ENCODE assay signal across 45 mouse cellular contexts in genomic region chr8:12608810-12609209, GRCm38 (mm10). TPM values are rescaled to one million over a fixed set of nuclear protein-coding genes. Genes with fewer than 3 reads are reported as not detected.
"Had no signal": no experiment of that assay in that cellular context is flagged by ENCODE, and none has a peak within 500 bp of the region (broad histone marks: within the 10 kb centered on the region; RNA-seq: fewer than 3 reads in every experiment).

No protein-coding gene starts in this region.

- H3K27me3 ChIP-seq: limb, embryonic 15.5 days; lung, embryonic 15.5 days; midbrain, embryonic 15.5 days had no signal

- H3K27ac ChIP-seq: left cerebral cortex, adult 2 months; limb, embryonic 10.5 days; limb, embryonic 12.5 days; limb, embryonic 13.5 days; limb, embryonic 15.5 days; liver, embryonic 12.5 days; liver, embryonic 13.5 days; liver, embryonic 14.5 days; liver, embryonic 15.5 days; macrophage; midbrain, embryonic 10.5 days; midbrain, embryonic 12.5 days; midbrain, embryonic 13.5 days; midbrain, embryonic 15.5 days had no signal

- H3K9me3 ChIP-seq: limb, embryonic 10.5 days; limb, embryonic 12.5 days; limb, embryonic 13.5 days; limb, embryonic 15.5 days; liver, embryonic 12.5 days; liver, embryonic 13.5 days; liver, embryonic 15.5 days; lung, embryonic 15.5 days; megakaryocyte, embryonic 14.5 days; midbrain, embryonic 10.5 days; midbrain, embryonic 12.5 days; midbrain, embryonic 13.5 days; midbrain, embryonic 15.5 days had no signal

- H3K36me3 ChIP-seq: lung, embryonic 15.5 days; midbrain, embryonic 13.5 days; midbrain, embryonic 15.5 days had no signal

- DNase-seq: left cerebral cortex, postnatal 4 days; liver; liver, embryonic 13.5 days; liver, postnatal 0 days; lung, adult 2 months; lung, embryonic 14.5 days; lung, postnatal 14 days; lung, postnatal 36 days; lung, postnatal 4 days; midbrain, embryonic 14.5 days had no signal

- H3K9ac ChIP-seq: limb, embryonic 12.5 days; limb, embryonic 13.5 days; limb, embryonic 15.5 days; liver, embryonic 12.5 days; liver, embryonic 13.5 days; liver, embryonic 14.5 days; liver, embryonic 15.5 days; liver, postnatal 0 days; lung, embryonic 14.5 days; lung, embryonic 15.5 days; midbrain, embryonic 12.5 days; midbrain, embryonic 13.5 days; midbrain, embryonic 15.5 days had no signal

- H3K4me3 ChIP-seq: left cerebral cortex, adult 2 months; limb, embryonic 10.5 days; limb, embryonic 12.5 days; limb, embryonic 13.5 days; limb, embryonic 15.5 days; liver, embryonic 12.5 days; liver, embryonic 13.5 days; liver, embryonic 15.5 days; lung, embryonic 15.5 days; megakaryocyte, embryonic 14.5 days; midbrain, embryonic 10.5 days; midbrain, embryonic 12.5 days; midbrain, embryonic 13.5 days; midbrain, embryonic 15.5 days; myocyte had no signal

- ATAC-seq: liver, embryonic 12.5 days; midbrain, embryonic 15.5 days; midbrain, embryonic 16.5 days had no signal

- H3K4me2 ChIP-seq: limb, embryonic 12.5 days; limb, embryonic 13.5 days; limb, embryonic 15.5 days; liver, embryonic 11.5 days; liver, embryonic 12.5 days; liver, embryonic 13.5 days; liver, embryonic 15.5 days; lung, embryonic 14.5 days; lung, embryonic 15.5 days; midbrain, embryonic 11.5 days; midbrain, embryonic 12.5 days; midbrain, embryonic 13.5 days; midbrain, embryonic 15.5 days had no signal

- H3K4me1 ChIP-seq: limb, embryonic 10.5 days; limb, embryonic 12.5 days; limb, embryonic 13.5 days; liver, embryonic 12.5 days; lung, embryonic 15.5 days; midbrain, embryonic 15.5 days had no signal

RNA-seq across cellular contexts. Expression of gene Spaca7, which starts 36.0 kb away (rescaled TPM):
- total RNA-seq: left cerebral cortex, adult 2 months; left cerebral cortex, adult 8-10 months; left cerebral cortex, postnatal 10 days; left cerebral cortex, postnatal 14 days; left cerebral cortex, postnatal 25 days; left cerebral cortex, postnatal 36 days; left cerebral cortex, postnatal 4 days; liver, adult 2 months; megakaryocyte progenitor cell, adult 5-6 weeks; megakaryocyte, adult 5-6 weeks; megakaryocyte-erythroid progenitor cell, adult 5-6 weeks; midbrain, postnatal 0 days; monocyte, adult 5-6 weeks had no signal
- polyA plus RNA-seq: limb, embryonic 10.5 days; limb, embryonic 11.5 days; limb, embryonic 12.5 days; limb, embryonic 13.5 days; limb, embryonic 14.5 days; limb, embryonic 15.5 days; liver, adult 2 months; liver, embryonic 11.5 days; liver, embryonic 12.5 days; liver, embryonic 13.5 days; liver, embryonic 14.5 days; liver, embryonic 15.5 days; liver, embryonic 16.5 days; liver, postnatal 0 days; lung, adult 2 months; lung, embryonic 14.5 days; lung, embryonic 15.5 days; lung, embryonic 16.5 days; macrophage; midbrain, embryonic 10.5 days; midbrain, embryonic 11.5 days; midbrain, embryonic 12.5 days; midbrain, embryonic 13.5 days; midbrain, embryonic 14.5 days; midbrain, embryonic 15.5 days; midbrain, embryonic 16.5 days; midbrain, postnatal 0 days; myocyte; neural tube, embryonic 11.5 days had no signal
